Mouse (Mus musculus): Measurements from ENCODE around the gene Atp6v1f. TPM values are rescaled to one million over a fixed set of nuclear protein-coding genes. Genes with fewer than 3 reads are reported as not detected.

The Atp6v1f gene
- 337 and 340 TPM in 2 replicates for polyA plus RNA-seq (2015; fragmentation: Nextera tagmentation; extraction: Ambion mirVana)

- peaks cover 14% of the 10 kb centered on the region for H3K4me1 ChIP-seq (replicated peaks)
- peak within 1 kb of the TSS; percentile 83 for H3K9ac ChIP-seq
- peak within 1 kb of the TSS; percentile 75 for H3K4me2 ChIP-seq
- H3K9me3 ChIP-seq: no peaks in the 10 kb centered on the region
- ATAC-seq (ENCODE audit: low FRiP score): peak; percentile 95
- peaks cover 27% of the 10 kb centered on the region for H3K36me3 ChIP-seq
- H3K27ac ChIP-seq: peak within 1 kb of the TSS; percentile 81
- peak within 1 kb of the TSS; percentile 78 for H3K4me3 ChIP-seq
- H3K27me3 ChIP-seq: peaks cover 3% of the 10 kb centered on the region; the same call in 1 of the 2 replicates
- WGBS: under 1% methylated on average over 39 of the region's 39 CpGs
Observed at GRCm38 (mm10) chr6:29467583-29468354, at the start of gene Atp6v1f. Gene Atp6v1f (plus strand): TSS chr6:29467718.

- Histone ChIP-seq H3K36me3 (peaks cover 52% of the 10 kb centered on the region), H3K27me3 (no peaks in the 10 kb centered on the region), H3K9ac (no peak overlapping the region), H3K4me3 (no peak overlapping the region), H3K4me1 (replicated peaks) (no peaks in the 10 kb centered on the region), H3K27ac (no peak overlapping the region), H3K9me3 (no peaks in the 10 kb centered on the region), H3K4me2 (no peak overlapping the region)
- ATAC-seq (ENCODE audit: low FRiP score): no peak
- WGBS: 94% methylated on average over 2 of the region's 2 CpGs
Observed at GRCm38 (mm10) chr6:29420596-29420995, 46.9 kb upstream of the Atp6v1f start.

GRCm38 (mm10) chr6:29425118-29425517 is 42.4 kb upstream of the Atp6v1f start:
- Histone ChIP-seq H3K9me3 (no peaks in the 10 kb centered on the region), H3K27me3 (no peaks in the 10 kb centered on the region), H3K4me3 (no peak overlapping the region), H3K4me2 (no peak overlapping the region), H3K9ac (no peak overlapping the region), H3K4me1 (replicated peaks) (no peaks in the 10 kb centered on the region), H3K27ac (no peak overlapping the region), H3K36me3 (peaks cover 21% of the 10 kb centered on the region)
- WGBS: 89% methylated on average over 8 of the region's 8 CpGs
- no peak for ATAC-seq (ENCODE audit: low FRiP score)

GRCm38 (mm10) chr6:29426331-29426730 is 41.2 kb upstream of the Atp6v1f start:
- Histone ChIP-seq H3K9me3 (no peaks in the 10 kb centered on the region), H3K4me1 (replicated peaks) (peaks cover under 1% of the 10 kb centered on the region), H3K27ac (no peak overlapping the region), H3K27me3 (peaks cover 12% of the 10 kb centered on the region), H3K36me3 (peaks cover 16% of the 10 kb centered on the region), H3K4me2 (no peak overlapping the region), H3K9ac (0 out of 2 replicates have a peak overlapping the region, but pooled peaks have one; percentile 10), H3K4me3 (no peak overlapping the region)
- 78% methylated on average over 6 of the region's 6 CpGs for WGBS
- ATAC-seq (ENCODE audit: low FRiP score): no peak

- Histone ChIP-seq H3K4me2 (no peak overlapping the region), H3K27ac (no peak overlapping the region), H3K9ac (no peak overlapping the region), H3K9me3 (no peaks in the 10 kb centered on the region), H3K4me3 (no peak overlapping the region), H3K4me1 (replicated peaks) (peaks cover 19% of the 10 kb centered on the region), H3K27me3 (peaks cover 30% of the 10 kb centered on the region), H3K36me3 (peaks cover 6% of the 10 kb centered on the region)
- 63% methylated on average over 4 of the region's 4 CpGs for WGBS
- ATAC-seq (ENCODE audit: low FRiP score): no peak
Observed at GRCm38 (mm10) chr6:29428171-29428570, 39.3 kb upstream of the Atp6v1f start.

- H3K27me3 ChIP-seq: peaks cover 52% of the 10 kb centered on the region
- H3K4me2 ChIP-seq: no peak overlapping the region
- no peaks in the 10 kb centered on the region for H3K9me3 ChIP-seq
- no peak overlapping the region for H3K9ac ChIP-seq
- H3K36me3 ChIP-seq: peaks cover 3% of the 10 kb centered on the region
- no peak for ATAC-seq (ENCODE audit: low FRiP score)
- H3K4me1 ChIP-seq (replicated peaks): peaks cover 45% of the 10 kb centered on the region
- no peak overlapping the region for H3K27ac ChIP-seq
- no peak overlapping the region for H3K4me3 ChIP-seq
- WGBS: 49% methylated on average over 15 of the region's 15 CpGs
Observed at GRCm38 (mm10) chr6:29430681-29431420, 36.7 kb upstream of the Atp6v1f start.

GRCm38 (mm10) chr6:29431473-29431872 is 36.0 kb upstream of the Atp6v1f start:
- Histone ChIP-seq H3K4me3 (no peak overlapping the region), H3K27me3 (peaks cover 52% of the 10 kb centered on the region), H3K36me3 (no peaks in the 10 kb centered on the region), H3K27ac (no peak overlapping the region), H3K9ac (no peak overlapping the region), H3K4me2 (no peak overlapping the region), H3K4me1 (replicated peaks) (peaks cover 52% of the 10 kb centered on the region), H3K9me3 (no peaks in the 10 kb centered on the region)
- ATAC-seq (ENCODE audit: low FRiP score): no peak
- 19% methylated on average over 5 of the region's 5 CpGs for WGBS

- no peak overlapping the region for H3K4me2 ChIP-seq
- peaks cover 52% of the 10 kb centered on the region for H3K27me3 ChIP-seq
- WGBS: 39% methylated on average over 3 of the region's 3 CpGs
- H3K27ac ChIP-seq: no peak overlapping the region
- H3K4me1 ChIP-seq (replicated peaks): peaks cover 58% of the 10 kb centered on the region
- no peak for ATAC-seq (ENCODE audit: low FRiP score)
- no peak overlapping the region for H3K9ac ChIP-seq
- no peak overlapping the region for H3K4me3 ChIP-seq
- H3K36me3 ChIP-seq: no peaks in the 10 kb centered on the region
- H3K9me3 ChIP-seq: no peaks in the 10 kb centered on the region
Observed at GRCm38 (mm10) chr6:29432156-29432555, 35.4 kb upstream of the Atp6v1f start.

GRCm38 (mm10) chr6:29432676-29433037 is 34.9 kb upstream of the Atp6v1f start:
- H3K9ac ChIP-seq: peak overlapping the region; percentile 68
- H3K4me1 ChIP-seq (replicated peaks): peaks cover 60% of the 10 kb centered on the region
- H3K9me3 ChIP-seq: no peaks in the 10 kb centered on the region
- H3K27ac ChIP-seq: no peak overlapping the region
- H3K4me3 ChIP-seq: peak overlapping the region; percentile 47
- no peaks in the 10 kb centered on the region for H3K36me3 ChIP-seq
- ATAC-seq (ENCODE audit: low FRiP score): no peak
- H3K27me3 ChIP-seq: peaks cover 52% of the 10 kb centered on the region
- peak overlapping the region; percentile 75 for H3K4me2 ChIP-seq

- Histone ChIP-seq H3K27me3 (peaks cover 52% of the 10 kb centered on the region), H3K9me3 (no peaks in the 10 kb centered on the region), H3K27ac (no peak within 1 kb of the TSS), H3K4me1 (replicated peaks) (peaks cover 60% of the 10 kb centered on the region), H3K4me2 (peak within 1 kb of the TSS; percentile 75), H3K4me3 (peak within 1 kb of the TSS; percentile 47), H3K9ac (peak within 1 kb of the TSS; percentile 68), H3K36me3 (no peaks in the 10 kb centered on the region)
- WGBS: 2% methylated on average over 65 of the region's 77 CpGs
- no peak for ATAC-seq (ENCODE audit: low FRiP score)
Observed at GRCm38 (mm10) chr6:29433038-29433803, 34.3 kb upstream of the Atp6v1f start, which contains the start of gene Flnc. Gene Flnc (plus strand): TSS chr6:29433256.

GRCm38 (mm10) chr6:29433804-29434795 is 33.4 kb upstream of the Atp6v1f start:
- no peak for ATAC-seq (ENCODE audit: low FRiP score)

More at GRCm38 (mm10) chr6:29433804-29434795, 33.4 kb upstream of the Atp6v1f start:
- Histone ChIP-seq H3K4me3 (peak overlapping the region; percentile 47), H3K9me3 (no peaks in the 10 kb centered on the region), H3K4me2 (peak overlapping the region; percentile 75), H3K9ac (peak overlapping the region; percentile 68), H3K36me3 (no peaks in the 10 kb centered on the region), H3K4me1 (replicated peaks) (peaks cover 60% of the 10 kb centered on the region), H3K27me3 (peaks cover 52% of the 10 kb centered on the region), H3K27ac (peak overlapping the region; percentile 84)
- WGBS: 6% methylated on average over 27 of the region's 27 CpGs

Measured in hindbrain, embryonic 13.5 days (tissue).